Mouse (Mus musculus) embryonic facial prominence, embryonic 13.5 days (tissue): ENCODE results near the gene Patj. TPM values are rescaled to one million over a fixed set of nuclear protein-coding genes. Genes with fewer than 3 reads are reported as not detected.
A peak's percentile ranks its signal among the peaks of the same experiment; 100 is the strongest.

Experiments used
- ATAC-seq: fragments of 200-750 bp; cut with Nextera tagmentation; 2 replicates; pipeline ENCODE4 v1.8.0; 2017; ENCODE audit warnings: low read depth; ENCODE audit not compliant: insufficient number of reproducible peaks, insufficient read depth, low FRiP score, low TSS enrichment
- H3K27ac ChIP-seq: fragments of 300-500 bp; sonication (generic); 2 replicates; pipeline ENCODE4 v1.5.1; 2015; ENCODE audit warnings: moderate library complexity, mild to moderate bottlenecking, inconsistent platforms
- H3K27me3 ChIP-seq: fragments of 300-500 bp; sonication (generic); 2 replicates; pipeline ENCODE4 v1.6.1; 2015; ENCODE audit warnings: mild to moderate bottlenecking, inconsistent platforms
- H3K36me3 ChIP-seq: fragments of 300-500 bp; sonication (generic); 2 replicates; pipeline ENCODE4 v1.6.1; 2015; ENCODE audit warnings: mild to moderate bottlenecking, inconsistent platforms
- H3K4me1 ChIP-seq: fragments of 300-500 bp; sonication (generic); 2 replicates; pipeline ENCODE4 v1.6.1; 2015; ENCODE audit warnings: inconsistent platforms
- H3K4me2 ChIP-seq: fragments of 300-500 bp; sonication (generic); 2 replicates; pipeline ENCODE4 v1.6.1; 2015; ENCODE audit warnings: moderate library complexity, mild to moderate bottlenecking, inconsistent platforms
- H3K4me3 ChIP-seq: fragments of 300-500 bp; sonication (generic); 2 replicates; pipeline ENCODE4 v1.5.1; 2015; ENCODE audit warnings: mild to moderate bottlenecking, inconsistent platforms
- H3K9ac ChIP-seq: fragments of 300-500 bp; sonication (generic); 2 replicates; pipeline ENCODE4 v1.6.1; 2015; ENCODE audit warnings: mild to moderate bottlenecking, inconsistent platforms
- H3K9me3 ChIP-seq: fragments of 300-500 bp; sonication (generic); 2 replicates; pipeline ENCODE4 v1.6.1; 2016; ENCODE audit warnings: inconsistent platforms
- WGBS: fragments of 180-500 bp; shearing (Covaris S2); methylation state at CpG from one replicate; pipeline ENCODE4 v1.1.7; 2015; ENCODE audit warnings: mixed read lengths; 5-methylcytosine and 5-hydroxymethylcytosine counted together
- microRNA-seq: library from miRNA; unstranded; fragments of <30 nt; microRNA quantifications from one replicate; pipeline ENCODE4, GENCODE M21; 2016
- polyA plus RNA-seq: library from polyadenylated mRNA; unstranded; fragments of >200 nt; fragmentation: Nextera tagmentation; extraction: Ambion mirVana; gene quantifications from 2 replicates; pipeline ENCODE4 v1.2.1, GENCODE M21; 2015

Gene Patj
- polyA plus RNA-seq, 1 experiment from 2014 or later = 12.9 TPM

DNA sequence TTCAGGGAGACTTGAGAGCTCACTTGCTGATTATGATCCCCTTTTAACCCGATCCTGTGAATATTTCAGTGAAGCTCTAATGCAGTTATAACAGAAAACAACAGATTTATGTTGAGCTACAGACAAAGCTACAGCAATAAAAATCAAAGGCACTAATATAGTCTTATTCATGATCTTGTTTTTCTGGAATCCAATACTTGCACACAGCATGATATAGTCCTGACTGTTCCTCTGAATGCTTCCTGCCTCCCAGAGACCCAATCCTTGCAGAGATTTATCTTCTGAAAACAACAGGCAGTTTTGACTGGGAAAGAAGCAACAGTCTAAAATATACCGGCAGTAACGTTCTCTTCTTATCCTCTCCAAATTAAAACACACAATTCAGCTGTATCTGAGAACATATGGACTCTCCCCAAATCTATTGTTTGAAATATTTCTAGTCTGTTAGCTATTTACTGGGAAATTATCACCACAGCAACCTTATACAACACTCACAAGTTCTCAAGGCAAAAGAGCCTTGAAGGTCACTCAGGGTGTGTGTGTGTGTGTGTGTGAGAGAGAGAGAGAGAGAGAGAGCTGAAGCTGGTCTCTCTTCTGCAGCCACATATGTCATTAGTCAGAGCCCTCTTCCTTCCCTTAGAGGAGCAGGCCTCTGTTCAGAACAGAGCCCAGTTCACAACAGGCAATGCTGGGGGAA, 347.8 kb downstream of the Patj start:
- H3K9me3 ChIP-seq = no peaks in the 10 kb centered on the region
- H3K4me3 ChIP-seq = no peak overlapping the region
- H3K27ac ChIP-seq = peak overlapping the region; percentile 48
- 48% methylated on average over 3 of the region's 3 CpGs for WGBS
- no peaks in the 10 kb centered on the region for H3K27me3 ChIP-seq
- H3K4me1 ChIP-seq = peaks cover 13% of the 10 kb centered on the region
- H3K9ac ChIP-seq = no peak overlapping the region
- no peak overlapping the region for H3K4me2 ChIP-seq
- no peaks in the 10 kb centered on the region for H3K36me3 ChIP-seq
- no peak for ATAC-seq

DNA sequence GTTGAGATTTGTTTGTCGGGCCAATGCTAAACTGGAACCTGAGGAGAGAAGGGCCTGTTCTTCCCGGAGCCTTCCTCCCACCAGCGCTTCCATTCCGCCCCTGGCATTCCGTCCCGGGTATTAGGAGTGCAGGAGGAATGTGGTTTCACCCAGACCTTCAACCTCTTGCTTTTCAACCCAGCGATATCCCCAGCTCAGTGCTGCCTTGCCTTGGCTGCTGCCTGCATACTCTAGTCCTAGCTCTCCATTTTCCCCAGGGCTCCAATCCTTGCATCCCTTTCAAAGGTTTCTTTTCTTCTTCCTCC, 348.3 kb downstream of the Patj start:
- Histone ChIP-seq H3K27ac (peak overlapping the region; percentile 48), H3K9me3 (no peaks in the 10 kb centered on the region)
- WGBS = 21% methylated on average over 7 of the region's 7 CpGs

DNA sequence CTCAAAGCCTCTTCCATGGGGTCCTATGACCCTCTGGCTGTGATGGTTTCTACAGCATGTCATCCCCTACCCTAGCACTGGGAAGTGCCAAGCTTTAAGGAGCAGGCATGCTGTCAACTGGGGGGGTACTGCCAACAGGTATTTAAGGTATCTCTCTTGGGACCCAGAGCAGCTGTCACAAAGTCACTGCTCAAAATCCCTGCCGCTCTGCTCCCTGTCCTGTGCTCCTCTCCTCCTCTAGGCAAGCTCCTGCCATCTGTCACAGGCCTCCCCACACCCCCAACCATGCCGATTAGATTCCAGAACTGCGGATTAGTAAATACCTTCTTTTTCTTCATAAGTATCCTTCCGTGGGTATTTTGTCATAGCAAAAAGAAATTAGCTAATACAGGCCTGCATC, 358.9 kb downstream of the Patj start:
- 79% methylated on average over 4 of the region's 4 CpGs for WGBS
- ATAC-seq = no peak
- peaks cover 12% of the 10 kb centered on the region for H3K4me1 ChIP-seq
- H3K27me3 ChIP-seq = no peaks in the 10 kb centered on the region
- no peaks in the 10 kb centered on the region for H3K9me3 ChIP-seq
- no peak overlapping the region for H3K4me3 ChIP-seq
- no peak overlapping the region for H3K27ac ChIP-seq
- no peak overlapping the region for H3K4me2 ChIP-seq
- no peak overlapping the region for H3K9ac ChIP-seq
- peaks cover 32% of the 10 kb centered on the region for H3K36me3 ChIP-seq

More for the DNA sequence above, 348.3 kb downstream of the Patj start:
- Histone ChIP-seq H3K4me2 (no peak overlapping the region), H3K4me3 (no peak overlapping the region), H3K36me3 (no peaks in the 10 kb centered on the region), H3K27me3 (no peaks in the 10 kb centered on the region), H3K9ac (no peak overlapping the region), H3K4me1 (peaks cover 13% of the 10 kb centered on the region)
- ATAC-seq = no peak

DNA sequence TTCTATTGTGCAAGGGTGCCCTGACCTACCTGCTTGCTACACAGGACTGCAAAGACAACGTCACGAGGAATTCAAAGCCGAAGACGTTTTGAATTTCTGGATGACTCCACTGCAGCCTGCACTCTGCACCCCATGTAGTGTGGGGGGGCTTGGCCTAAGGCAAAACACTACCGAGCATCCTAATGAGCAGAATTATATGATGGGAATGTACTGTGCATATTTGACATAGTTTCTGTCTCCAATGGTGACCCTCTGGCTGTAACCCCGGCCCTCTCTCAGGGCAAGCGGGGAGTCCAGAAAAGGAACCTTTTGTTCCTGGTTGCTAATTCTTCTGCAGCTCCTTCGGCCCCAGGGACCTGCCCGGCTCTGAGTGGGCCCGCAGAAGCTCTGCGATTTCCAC, 360.6 kb downstream of the Patj start:
- WGBS = 28% methylated on average over 11 of the region's 11 CpGs
- Histone ChIP-seq H3K4me3 (no peak overlapping the region), H3K36me3 (peaks cover 48% of the 10 kb centered on the region), H3K4me1 (peaks cover 12% of the 10 kb centered on the region), H3K9ac (no peak overlapping the region), H3K9me3 (no peaks in the 10 kb centered on the region), H3K27me3 (no peaks in the 10 kb centered on the region), H3K4me2 (no peak overlapping the region), H3K27ac (no peak overlapping the region)
- ATAC-seq = no peak

DNA sequence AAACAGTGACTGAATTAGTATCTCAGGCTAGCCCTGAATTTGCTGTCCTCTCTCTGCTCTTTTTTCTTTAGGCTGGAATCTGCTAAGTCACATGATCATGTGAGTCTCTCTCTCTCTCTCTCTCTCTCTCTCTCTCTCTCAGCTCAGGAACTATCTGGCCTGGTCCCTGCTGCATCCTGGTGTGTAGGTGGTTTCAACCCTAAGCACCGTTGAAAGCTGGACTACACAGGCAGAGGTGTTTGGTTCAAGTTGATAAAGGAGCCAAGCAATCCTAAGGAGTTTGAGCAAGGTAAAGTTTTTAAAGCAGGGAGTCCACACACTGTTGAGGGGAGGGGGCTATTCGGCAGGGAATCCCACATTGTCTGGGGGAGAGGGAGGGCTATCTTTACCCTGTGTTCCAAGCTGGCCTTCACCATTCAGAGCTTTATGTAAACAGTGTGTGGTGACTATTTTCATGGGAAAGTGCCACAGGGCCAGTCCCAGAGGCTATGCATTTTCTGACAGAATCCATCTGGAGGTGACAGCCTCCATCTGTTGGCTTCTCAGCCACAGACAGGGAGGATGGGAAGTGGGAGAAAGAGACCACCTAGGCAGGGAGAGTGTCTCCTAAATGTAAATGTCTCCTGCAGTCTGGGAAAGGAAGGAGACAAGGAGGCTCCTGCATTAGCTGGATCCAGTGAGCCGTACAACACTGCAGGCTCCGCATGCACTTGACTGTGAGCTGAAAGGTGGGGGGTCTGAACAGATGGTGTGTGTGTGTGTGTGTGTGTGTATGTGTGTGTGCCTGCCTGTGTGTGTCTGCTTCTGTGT, 362.6 kb downstream of the Patj start:
- Histone ChIP-seq H3K27me3 (no peaks in the 10 kb centered on the region), H3K4me1 (peaks cover 12% of the 10 kb centered on the region), H3K4me2 (no peak overlapping the region), H3K9me3 (no peaks in the 10 kb centered on the region), H3K4me3 (no peak overlapping the region), H3K27ac (no peak overlapping the region; the same call in 1 of the 2 replicates), H3K9ac (no peak overlapping the region), H3K36me3 (peaks cover 56% of the 10 kb centered on the region)
- 54% methylated on average over 4 of the region's 4 CpGs for WGBS
- ATAC-seq = no peak

DNA sequence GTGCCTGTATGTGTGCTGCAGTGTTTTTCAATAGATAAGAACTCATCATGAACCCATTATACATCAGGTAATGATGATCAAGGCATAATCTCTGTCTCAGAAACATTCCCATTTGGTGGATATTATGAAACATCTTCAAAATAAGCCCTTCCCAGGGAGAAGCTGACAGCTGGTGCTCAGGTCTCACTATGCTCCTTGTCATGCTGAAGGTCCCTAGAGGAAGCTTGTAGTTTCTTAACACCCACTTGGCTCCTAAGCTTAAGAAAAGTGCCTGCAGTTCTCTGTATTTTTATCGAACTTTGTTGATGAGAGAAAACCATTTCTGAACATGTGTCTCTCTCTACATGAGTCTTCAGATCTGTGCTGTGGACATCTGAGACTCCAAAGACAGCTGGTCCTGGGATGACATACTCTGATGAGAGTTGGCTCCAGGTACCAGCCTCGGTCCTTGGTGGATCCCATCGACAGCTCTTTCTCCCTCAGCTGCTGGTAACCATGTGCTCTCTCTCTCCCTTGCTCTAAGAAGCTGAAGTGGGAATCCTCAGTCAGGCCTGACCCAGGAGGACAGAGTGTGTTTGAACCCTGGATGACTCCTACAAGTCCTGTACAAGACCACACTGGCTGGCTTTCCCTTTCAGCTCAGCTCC, 363.4 kb downstream of the Patj start:
- Histone ChIP-seq H3K4me1 (peaks cover 12% of the 10 kb centered on the region), H3K27ac (no peak overlapping the region)
- 89% methylated on average over 3 of the region's 3 CpGs for WGBS

DNA sequence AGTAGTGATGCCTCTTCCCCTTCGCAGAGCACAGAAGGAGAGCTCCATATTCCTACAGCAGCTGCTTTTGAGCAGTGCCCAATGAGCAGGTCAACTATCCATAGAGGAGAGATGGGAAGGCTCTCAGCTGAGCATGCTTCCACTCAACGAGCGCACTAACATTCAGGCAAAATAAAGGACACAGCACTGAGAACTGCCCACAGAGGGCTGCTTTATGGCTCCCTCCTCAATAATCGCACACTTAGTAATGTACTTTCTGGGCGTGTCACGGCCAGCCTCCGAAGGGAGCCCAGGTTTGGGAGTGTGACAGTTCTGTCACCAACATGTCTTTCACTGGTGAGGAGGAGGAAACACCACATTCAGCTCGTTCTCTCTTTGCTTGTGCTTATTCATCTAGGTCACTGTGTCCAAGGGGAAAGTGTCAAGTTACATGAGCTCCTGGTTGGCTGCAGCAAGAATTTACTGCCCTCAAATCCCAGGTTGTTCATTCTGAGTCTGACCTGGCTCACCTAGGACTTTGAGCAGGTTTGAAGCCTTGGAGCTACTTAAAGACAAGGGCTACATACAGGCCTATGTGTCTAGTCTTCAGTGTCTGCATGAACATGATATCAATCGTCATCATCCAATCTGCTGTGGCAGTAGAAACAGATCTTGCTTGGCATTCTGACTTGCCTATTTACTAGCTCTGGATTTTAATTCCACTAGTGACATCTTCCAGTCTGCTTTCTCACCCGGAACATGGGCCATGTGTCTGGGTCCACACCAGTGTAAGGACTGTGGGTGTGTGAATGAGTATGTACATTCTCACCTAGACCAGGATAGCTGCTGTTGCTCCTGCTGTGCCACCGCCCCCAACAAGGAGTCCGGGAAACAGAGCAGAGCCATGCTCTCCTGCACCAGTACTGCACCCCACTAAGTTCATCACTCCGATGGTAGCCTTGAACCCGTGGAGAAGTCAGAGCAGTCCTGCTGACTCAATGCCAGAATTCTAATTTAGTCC, 371.8 kb downstream of the Patj start:
- Histone ChIP-seq H3K27me3 (no peaks in the 10 kb centered on the region), H3K4me1 (no peaks in the 10 kb centered on the region), H3K9me3 (no peaks in the 10 kb centered on the region), H3K4me2 (no peak overlapping the region), H3K9ac (no peak overlapping the region), H3K36me3 (peaks cover 58% of the 10 kb centered on the region), H3K4me3 (no peak overlapping the region), H3K27ac (no peak overlapping the region)
- WGBS = 79% methylated on average over 14 of the region's 14 CpGs
- no peak for ATAC-seq

More for the DNA sequence above, 363.4 kb downstream of the Patj start:
- ATAC-seq = no peak
- no peak overlapping the region for H3K4me2 ChIP-seq
- no peaks in the 10 kb centered on the region for H3K27me3 ChIP-seq
- no peak overlapping the region for H3K9ac ChIP-seq
- no peak overlapping the region for H3K4me3 ChIP-seq
- no peaks in the 10 kb centered on the region for H3K9me3 ChIP-seq
- H3K36me3 ChIP-seq = peaks cover 56% of the 10 kb centered on the region

Small RNA genes within 50 kb of the gene (microRNA-seq; reads per million reads assigned to microRNA genes)
- gene Gm22625 (not detected), gene Gm26154 (not detected)

Other genes starting within 250 kb of the Patj start
- gene Tm2d1, start 12.5 kb upstream of the Patj start, polyA plus RNA-seq = 87.3 and 92.5 TPM in 2 replicates